Mouse (Mus musculus) MEL (cell line): Measurements from ENCODE around the gene Tbc1d21. TPM values are rescaled to one million over a fixed set of nuclear protein-coding genes. Genes with fewer than 3 reads are reported as not detected.

ENCODE experiments used
- DNase-seq: peaks from one replicate; pipeline ENCODE4 v3.0.0; 2011; ENCODE audit warnings: low read depth, low spot score
- H3K27ac ChIP-seq: 2 replicates; pipeline ENCODE4 v1.5.1; 2012; ENCODE audit warnings: low read depth, mild to moderate bottlenecking, control low read depth, low read length, moderate library complexity; ENCODE audit not compliant: control insufficient read depth
- H3K27me3 ChIP-seq, 2 experiments: fragments of 150-350 bp in 1 of 2; sonication (generic) in 1 of 2; 2 replicates each; pipeline ENCODE4 v1.6.1; 2012; ENCODE audit warnings: low read length in 2 of 2, mild to moderate bottlenecking in 2 of 2, improper control_type of control experiment in 1 of 2, moderate library complexity in 1 of 2; ENCODE audit not compliant: insufficient read depth in 2 of 2, control insufficient read depth in 1 of 2
- H3K36me3 ChIP-seq, 2 experiments: 2 replicates each; pipeline ENCODE4 v1.6.1; 2012 to 2014; ENCODE audit warnings: low read length in 2 of 2, improper control_type of control experiment in 1 of 2, inconsistent platforms in 1 of 2, mild to moderate bottlenecking in 1 of 2; ENCODE audit not compliant: insufficient read depth in 2 of 2, control insufficient read depth in 1 of 2
- H3K4me1 ChIP-seq, 2 experiments: fragments of 150-350 bp in 1 of 2; sonication (generic) in 1 of 2; 2 replicates each; pipeline ENCODE4 v1.6.1; 2012; ENCODE audit warnings: low read length in 2 of 2, improper control_type of control experiment in 1 of 2, mild to moderate bottlenecking in 1 of 2; ENCODE audit not compliant: insufficient read depth in 2 of 2, control insufficient read depth in 1 of 2
- H3K4me3 ChIP-seq, 2 experiments: fragments of 150-350 bp in 1 of 2; sonication (generic) in 1 of 2; 2 replicates each; pipeline ENCODE4 v1.5.1; 2012; ENCODE audit warnings: low read depth in 2 of 2, low read length in 2 of 2, mild to moderate bottlenecking in 2 of 2, moderate library complexity in 2 of 2, control low read depth in 1 of 2, improper control_type of control experiment in 1 of 2; ENCODE audit not compliant: control insufficient read depth in 1 of 2, insufficient read depth in 1 of 2
- H3K79me2 ChIP-seq: 2 replicates; pipeline ENCODE4 v1.6.1; 2012; ENCODE audit warnings: mild to moderate bottlenecking, low read length, moderate library complexity; ENCODE audit not compliant: control insufficient read depth, poor library complexity, insufficient read depth
- H3K9ac ChIP-seq: 2 replicates; pipeline ENCODE4 v1.6.1; 2012; ENCODE audit warnings: low read depth, mild to moderate bottlenecking, control low read depth, low read length, moderate library complexity; ENCODE audit not compliant: control insufficient read depth, poor library complexity, severe bottlenecking
- H3K9me3 ChIP-seq: fragments of 150-350 bp; sonication (generic); replicated peaks from 2 replicates; pipeline ENCODE4 v1.6.1; 2012; ENCODE audit warnings: mild to moderate bottlenecking, low read length, improper control_type of control experiment, moderate library complexity; ENCODE audit not compliant: insufficient read depth
- BHLHE40 ChIP-seq: IDR thresholded peaks from 2 replicates; pipeline ENCODE4 v1.6.1; 2012; ENCODE audit warnings: low read depth, mild to moderate bottlenecking, inconsistent platforms, low read length, improper control_type of control experiment, borderline replicate concordance
- CHD2 ChIP-seq: IDR thresholded peaks from 2 replicates; pipeline ENCODE4 v1.6.1; 2011; ENCODE audit warnings: low read length, improper control_type of control experiment
- ELF1 ChIP-seq: IDR thresholded peaks from 2 replicates; pipeline ENCODE4 v1.6.1; 2014; ENCODE audit warnings: low read depth, mild to moderate bottlenecking, inconsistent platforms, low read length, improper control_type of control experiment, moderate library complexity
- EP300 ChIP-seq, 2 experiments: IDR thresholded peaks; 2 replicates each; pipeline ENCODE4 v1.6.1; 2011; ENCODE audit warnings: improper control_type of control experiment in 2 of 2, low read length in 2 of 2, low read depth in 1 of 2, mild to moderate bottlenecking in 1 of 2
- GATA1 ChIP-seq: IDR thresholded peaks from 2 replicates; pipeline ENCODE4 v1.6.1; 2011; ENCODE audit warnings: low read depth, low read length, improper control_type of control experiment
- HCFC1 ChIP-seq: IDR thresholded peaks from 2 replicates; pipeline ENCODE4 v1.6.1; 2012; ENCODE audit warnings: low read depth, mild to moderate bottlenecking, inconsistent platforms, low read length, improper control_type of control experiment, moderate library complexity
- JUND ChIP-seq: IDR thresholded peaks from 2 replicates; pipeline ENCODE4 v1.6.1; 2011; ENCODE audit warnings: low read depth, mild to moderate bottlenecking, improper control_type of control experiment, low read length
- KAT2A ChIP-seq: conservative IDR thresholded peaks from 2 replicates; pipeline ENCODE4 v1.6.1; 2012; ENCODE audit warnings: low read depth, low read length, improper control_type of control experiment, inconsistent platforms
- MAX ChIP-seq: IDR thresholded peaks from 2 replicates; pipeline ENCODE4 v1.6.1; 2011; ENCODE audit warnings: low read length, improper control_type of control experiment
- MEF2A ChIP-seq: IDR thresholded peaks from 2 replicates; pipeline ENCODE4 v1.6.1; 2014; ENCODE audit warnings: low read depth, mild to moderate bottlenecking, inconsistent platforms, low read length, improper control_type of control experiment; ENCODE audit not compliant: poor library complexity, insufficient replicate concordance, severe bottlenecking; ENCODE audit errors: extremely low read depth
- MYC ChIP-seq: IDR thresholded peaks from 2 replicates; pipeline ENCODE4 v1.6.1; 2011; ENCODE audit warnings: low read depth, mild to moderate bottlenecking, low read length, improper control_type of control experiment, moderate library complexity
- NELFE ChIP-seq: IDR thresholded peaks from 2 replicates; pipeline ENCODE4 v1.6.1; 2011; ENCODE audit warnings: low read depth, low read length, improper control_type of control experiment
- NRF1 ChIP-seq: IDR thresholded peaks from 2 replicates; pipeline ENCODE4 v1.6.1; 2014; ENCODE audit warnings: low read depth, mild to moderate bottlenecking, inconsistent platforms, low read length, improper control_type of control experiment, moderate library complexity; ENCODE audit not compliant: poor library complexity, insufficient read depth, severe bottlenecking
- POLR2A ChIP-seq, 2 experiments: IDR thresholded peaks; 2 replicates each; pipeline ENCODE4 v1.6.1; 2011 to 2012; ENCODE audit warnings: low read length in 2 of 2, mild to moderate bottlenecking in 2 of 2, control low read depth in 1 of 2, improper control_type of control experiment in 1 of 2, low read depth in 1 of 2, moderate library complexity in 1 of 2; ENCODE audit not compliant: control insufficient read depth in 1 of 2, insufficient read depth in 1 of 2, poor library complexity in 1 of 2
- POLR2AphosphoS5 ChIP-seq: IDR thresholded peaks from 2 replicates; pipeline ENCODE4 v1.6.1; 2012; ENCODE audit warnings: low read depth, borderline replicate concordance, mild to moderate bottlenecking, inconsistent platforms, low read length, moderate library complexity, mixed read lengths
- RCOR1 ChIP-seq: IDR thresholded peaks from 2 replicates; pipeline ENCODE4 v1.6.1; 2012; ENCODE audit warnings: low read depth, mild to moderate bottlenecking, inconsistent platforms, low read length, improper control_type of control experiment
- SIN3A ChIP-seq: IDR thresholded peaks from 2 replicates; pipeline ENCODE4 v1.6.1; 2012; ENCODE audit warnings: low read length, improper control_type of control experiment, inconsistent platforms
- SMC3 ChIP-seq: IDR thresholded peaks from 2 replicates; pipeline ENCODE4 v1.6.1; 2011; ENCODE audit warnings: low read depth, low read length, improper control_type of control experiment
- TBP ChIP-seq: IDR thresholded peaks from 2 replicates; pipeline ENCODE4 v1.8.0; 2011; ENCODE audit warnings: low read depth, low read length, improper control_type of control experiment
- TCF12 ChIP-seq: IDR thresholded peaks from 2 replicates; pipeline ENCODE4 v1.6.1; 2014; ENCODE audit warnings: low read depth, mild to moderate bottlenecking, inconsistent platforms, low read length, improper control_type of control experiment, moderate library complexity
- USF1 ChIP-seq: IDR thresholded peaks from 2 replicates; pipeline ENCODE4 v1.6.1; 2014; ENCODE audit warnings: low read depth, mild to moderate bottlenecking, inconsistent platforms, low read length, improper control_type of control experiment, moderate library complexity
- USF2 ChIP-seq, 2 experiments: IDR thresholded peaks; 2 replicates each; pipeline ENCODE4 v1.6.1; 2011 to 2012; ENCODE audit warnings: improper control_type of control experiment in 2 of 2, low read length in 2 of 2, borderline replicate concordance in 1 of 2, inconsistent platforms in 1 of 2, low read depth in 1 of 2, mild to moderate bottlenecking in 1 of 2; ENCODE audit not compliant: insufficient read depth in 1 of 2
- ZKSCAN1 ChIP-seq: IDR thresholded peaks from 2 replicates; pipeline ENCODE4 v1.6.1; 2012; ENCODE audit warnings: low read depth, mild to moderate bottlenecking, inconsistent platforms, low read length, improper control_type of control experiment, moderate library complexity
- ZNF384 ChIP-seq: IDR thresholded peaks from 2 replicates; pipeline ENCODE4 v1.6.1; 2012; ENCODE audit warnings: low read depth, mild to moderate bottlenecking, inconsistent platforms, low read length, improper control_type of control experiment
- polyA plus RNA-seq, 2 experiments: library from polyadenylated mRNA; stranded (reverse) in 1 of 2; unstranded in 1 of 2; fragments of >175 nt in 1 of 2; fragments of >200 nt in 1 of 2; gene quantifications; 2 replicates each; pipeline versions ENCODE4 v1.2.1 to v1.2.4; 2012; ENCODE audit warnings: low replicate concordance in 2 of 2, low read depth in 1 of 2; ENCODE audit not compliant: insufficient read length in 2 of 2, insufficient read depth in 1 of 2, missing spikeins in 1 of 2
- total RNA-seq: library from RNA; depleted of rRNA; stranded (reverse); fragments of 300-350 nt; gene quantifications from 2 replicates; pipeline ENCODE4 v1.2.3, GENCODE M21; 2012

Tbc1d21 gene
- total and polyA plus RNA-seq, 3 experiments, result 0.13 TPM; not detected in 2

DNA sequence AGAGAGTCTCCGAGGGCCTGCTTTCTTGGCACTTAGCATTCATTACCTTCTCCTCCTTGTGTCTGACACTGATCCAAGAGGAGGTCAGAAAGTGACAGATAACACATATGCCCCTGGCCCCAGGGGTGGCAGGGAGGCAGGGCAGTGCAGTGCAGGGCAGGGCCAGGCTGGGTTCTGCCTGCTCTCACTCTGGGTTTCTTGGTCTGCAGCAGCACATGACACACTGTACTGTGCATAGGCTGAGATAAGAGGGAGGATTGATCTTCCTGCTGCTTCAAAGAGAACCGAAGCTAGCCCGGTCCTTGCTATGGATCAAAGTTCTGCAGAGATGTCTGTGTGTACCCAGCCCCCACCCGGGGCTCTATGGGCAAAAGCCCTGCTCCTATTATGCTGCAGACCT, 8.6 kb upstream of the Tbc1d21 start:
- DNase-seq, result no peak
- Histone ChIP-seq H3K27me3 (peaks cover 2 to 3% of the 10 kb centered on the region in 2 experiments; a peak in 2 of 4 replicates), H3K27ac (no peak overlapping the region), H3K9ac (no peak overlapping the region), H3K36me3 (no peaks in the 10 kb centered on the region), H3K9me3 (no peaks in the 10 kb centered on the region), H3K79me2 (no peaks in the 10 kb centered on the region), H3K4me3 (no peak overlapping the region), H3K4me1 (no peaks in the 10 kb centered on the region)
- no peak for TF ChIP-seq USF2 (IDR thresholded peaks at IDR 0.05; ENCODE audit: borderline replicate concordance in 1 of 2, insufficient read depth in 1 of 2, low read depth in 1 of 2, low read length in 2 of 2)
- TF ChIP-seq MYC, result no peak
- no peak for TF ChIP-seq MAX
- TF ChIP-seq EP300 (IDR thresholded peaks at IDR 0.05; ENCODE audit: low read depth in 1 of 2, low read length in 2 of 2), result no peak
- TF ChIP-seq ZNF384, result no peak
- TF ChIP-seq RCOR1, result no peak
- no peak for TF ChIP-seq TCF12
- TF ChIP-seq NRF1, result no peak
- TF ChIP-seq MEF2A, result no peak

DNA sequence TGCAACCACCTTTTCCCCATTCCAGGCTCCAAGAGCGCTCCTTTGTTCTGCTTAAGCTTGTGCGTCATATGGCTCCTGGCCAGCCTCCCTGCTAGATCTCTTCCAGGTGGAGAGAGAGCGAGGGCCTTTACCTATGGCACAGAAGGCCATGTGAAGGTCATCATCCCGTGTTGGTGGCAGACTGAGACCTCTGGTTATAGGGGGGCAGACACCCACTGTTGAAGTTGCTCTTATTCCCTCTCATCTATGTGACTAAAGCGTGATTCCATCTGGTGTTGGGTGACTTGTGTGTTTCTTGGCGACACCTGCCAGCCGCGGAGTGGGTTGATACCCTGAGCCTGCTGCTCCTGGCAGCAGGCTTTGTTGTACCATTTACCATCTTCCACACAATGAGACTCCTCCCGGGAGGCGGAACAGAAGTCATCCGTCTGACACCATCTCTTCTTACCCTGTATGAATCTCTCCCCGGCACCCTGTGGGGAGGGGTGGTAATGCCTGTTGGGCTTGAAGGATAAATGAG, 3.7 kb upstream of the Tbc1d21 start:
- H3K9ac ChIP-seq, result no peak overlapping the region
- H3K4me1 ChIP-seq, result no peaks in the 10 kb centered on the region
- H3K27me3 ChIP-seq, result peaks cover 0 to 2% of the 10 kb centered on the region in 2 experiments; a peak in 1 of 4 replicates
- no peak for TF ChIP-seq GATA1
- TF ChIP-seq RCOR1, result no peak
- TF ChIP-seq TCF12, result no peak
- TF ChIP-seq JUND, result no peak
- no peak for TF ChIP-seq TBP
- TF ChIP-seq NRF1, result no peak
- no peaks in the 10 kb centered on the region for H3K9me3 ChIP-seq
- H3K4me3 ChIP-seq, result no peak overlapping the region
- no peak for DNase-seq
- H3K36me3 ChIP-seq, result no peaks in the 10 kb centered on the region
- H3K27ac ChIP-seq, result no peak overlapping the region
- H3K79me2 ChIP-seq, result no peaks in the 10 kb centered on the region

DNA sequence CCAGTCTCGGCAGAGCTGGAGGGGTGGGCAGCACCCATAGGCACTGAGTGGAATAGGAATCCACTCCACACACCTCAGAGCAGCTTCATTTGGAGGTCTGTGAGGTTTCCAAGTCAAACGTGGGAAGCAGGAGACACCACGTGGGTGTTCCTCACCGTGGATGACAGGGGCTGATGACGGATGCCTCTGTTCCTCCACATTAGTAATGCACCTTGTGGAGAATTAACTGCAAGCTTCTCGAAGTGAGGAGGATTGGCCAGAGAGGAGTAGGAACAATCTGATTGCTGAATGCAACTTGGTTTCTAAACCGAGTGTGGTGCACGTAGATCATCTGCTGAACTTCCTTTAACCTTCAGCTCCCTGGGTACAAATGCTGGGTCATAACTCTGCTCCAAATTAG, 1.7 kb upstream of the Tbc1d21 start:
- Histone ChIP-seq H3K4me3 (no peak overlapping the region), H3K79me2 (no peaks in the 10 kb centered on the region)
- TF ChIP-seq KAT2A (no peak), TBP (no peak), SMC3 (no peak), GATA1 (no peak), MEF2A (no peak), POLR2AphosphoS5 (no peak), ZKSCAN1 (no peak), BHLHE40 (no peak), USF1 (no peak), ELF1 (no peak), NELFE (no peak), POLR2A (IDR thresholded peaks at IDR 0.05; ENCODE audit: control insufficient read depth in 1 of 2, insufficient read depth in 1 of 2, low read depth in 1 of 2, low read length in 2 of 2, poor library complexity in 1 of 2) (no peak), HCFC1 (no peak), CHD2 (no peak), USF2 (IDR thresholded peaks at IDR 0.05; ENCODE audit: borderline replicate concordance in 1 of 2, insufficient read depth in 1 of 2, low read depth in 1 of 2, low read length in 2 of 2) (no peak), NRF1 (no peak), SIN3A (no peak)
- TF ChIP-seq, all 39 proteins: peak for 0
- Histone ChIP-seq H3K27ac (no peak overlapping the region), H3K9ac (no peak overlapping the region), H3K9me3 (no peaks in the 10 kb centered on the region), H3K27me3 (peaks cover 0 to 2% of the 10 kb centered on the region in 2 experiments; a peak in 1 of 4 replicates), H3K4me1 (no peaks in the 10 kb centered on the region), H3K36me3 (no peaks in the 10 kb centered on the region)
- no peak for DNase-seq
